Mouse (Mus musculus): ENCODE data around the gene Nrxn3.

Gene Nrxn3

GRCm38 (mm10) chr12:89983399-89983798 is 1260.7 kb downstream of the Nrxn3 start:
- no peak for DNase-seq

GRCm38 (mm10) chr12:89986219-89986618 is 1263.5 kb downstream of the Nrxn3 start:
- no peak for DNase-seq

GRCm38 (mm10) chr12:89993273-89993672 is 1270.6 kb downstream of the Nrxn3 start:
- DNase-seq, result no peak

GRCm38 (mm10) chr12:89995392-89995791 is 1272.7 kb downstream of the Nrxn3 start:
- DNase-seq, result no peak

- no peak for DNase-seq
Observed at GRCm38 (mm10) chr12:90010280-90010679, 1287.6 kb downstream of the Nrxn3 start.

GRCm38 (mm10) chr12:90013958-90014357 is 1291.3 kb downstream of the Nrxn3 start:
- DNase-seq, result no peak

- DNase-seq, result no peak
Observed at GRCm38 (mm10) chr12:90027023-90027422, 1304.3 kb downstream of the Nrxn3 start.

GRCm38 (mm10) chr12:90041038-90041437 is 1318.4 kb downstream of the Nrxn3 start:
- DNase-seq, result no peak

- DNase-seq, result no peak
Observed at GRCm38 (mm10) chr12:90056256-90056655, 1333.6 kb downstream of the Nrxn3 start.

GRCm38 (mm10) chr12:90059786-90060185 is 1337.1 kb downstream of the Nrxn3 start:
- no peak for DNase-seq

- DNase-seq, result no peak
Observed at GRCm38 (mm10) chr12:90061312-90061711, 1338.6 kb downstream of the Nrxn3 start.

- DNase-seq, result no peak
Observed at GRCm38 (mm10) chr12:90062219-90062618, 1339.5 kb downstream of the Nrxn3 start.

GRCm38 (mm10) chr12:90063443-90063842 is 1340.8 kb downstream of the Nrxn3 start:
- no peak for DNase-seq

- no peak for DNase-seq
Observed at GRCm38 (mm10) chr12:90085862-90086261, 1363.2 kb downstream of the Nrxn3 start.

GRCm38 (mm10) chr12:90095754-90096153 is 1373.1 kb downstream of the Nrxn3 start:
- no peak for DNase-seq

GRCm38 (mm10) chr12:90113351-90113791 is 1390.7 kb downstream of the Nrxn3 start:
- no peak for DNase-seq

GRCm38 (mm10) chr12:90131927-90132869 is 1409.5 kb downstream of the Nrxn3 start:
- DNase-seq, result no peak

GRCm38 (mm10) chr12:90142011-90142410 is 1419.3 kb downstream of the Nrxn3 start:
- no peak for DNase-seq

GRCm38 (mm10) chr12:90144247-90144646 is 1421.6 kb downstream of the Nrxn3 start:
- DNase-seq, result no peak

GRCm38 (mm10) chr12:90158131-90158772 is 1435.6 kb downstream of the Nrxn3 start:
- DNase-seq, result no peak

- DNase-seq, result no peak
Observed at GRCm38 (mm10) chr12:90159911-90160310, 1437.2 kb downstream of the Nrxn3 start.

GRCm38 (mm10) chr12:90166118-90166517 is 1443.4 kb downstream of the Nrxn3 start:
- no peak for DNase-seq

GRCm38 (mm10) chr12:90181566-90181965 is 1458.9 kb downstream of the Nrxn3 start:
- no peak for DNase-seq

GRCm38 (mm10) chr12:90183021-90183420 is 1460.3 kb downstream of the Nrxn3 start:
- no peak for DNase-seq
